Mouse (Mus musculus) thymus, postnatal 25 days (tissue): ENCODE data around the gene Nras.

ENCODE experiments used
- DNase-seq: peaks from one replicate; pipeline ENCODE4 v3.0.0; 2022

Nras gene

GRCm38 (mm10) chr3:103058207-103059157, at the start of gene Nras:
Gene Nras, plus strand, starts transcription at chr3:103058285.
- DNase-seq: peak; percentile 94

- no peak for DNase-seq
These were observed 40.7 kb upstream of the Nras start for GRCm38 (mm10) chr3:103017350-103017749.

GRCm38 (mm10) chr3:103019462-103019861, 38.6 kb upstream of the Nras start:
- DNase-seq: no peak

GRCm38 (mm10) chr3:103020249-103020942, 37.7 kb upstream of the Nras start, which contains the start of gene Csde1:
Gene Csde1, plus strand, starts transcription at chr3:103020426.
- DNase-seq: peak; percentile 97

- DNase-seq: peak; percentile 89
These were observed 37.0 kb upstream of the Nras start for GRCm38 (mm10) chr3:103020943-103021638.

- peak; percentile 31 for DNase-seq
These were observed 31.9 kb upstream of the Nras start for GRCm38 (mm10) chr3:103026174-103026573.

- DNase-seq: no peak
These were observed 17.8 kb upstream of the Nras start for GRCm38 (mm10) chr3:103040285-103040684.

GRCm38 (mm10) chr3:103040861-103041379, 17.2 kb upstream of the Nras start:
- DNase-seq: no peak

- no peak for DNase-seq
These were observed 2.0 kb upstream of the Nras start for GRCm38 (mm10) chr3:103056016-103056595.

GRCm38 (mm10) chr3:103057752-103058151, 333 bp upstream of the Nras start:
- no peak for DNase-seq

- DNase-seq: no peak
These were observed 8.8 kb downstream of the Nras start for GRCm38 (mm10) chr3:103066927-103067326.

GRCm38 (mm10) chr3:103068971-103069370, 10.9 kb downstream of the Nras start:
- no peak for DNase-seq

GRCm38 (mm10) chr3:103073771-103074170, 15.7 kb downstream of the Nras start, which contains the start of gene Ampd1:
Gene Ampd1, plus strand, starts transcription at chr3:103074014.
- no peak for DNase-seq

GRCm38 (mm10) chr3:103075871-103076270, 17.8 kb downstream of the Nras start:
- no peak for DNase-seq

GRCm38 (mm10) chr3:103076476-103076875, 18.4 kb downstream of the Nras start:
- no peak for DNase-seq

GRCm38 (mm10) chr3:103079301-103079700, 21.2 kb downstream of the Nras start:
- DNase-seq: no peak

GRCm38 (mm10) chr3:103081051-103081450, 23.0 kb downstream of the Nras start:
- no peak for DNase-seq

GRCm38 (mm10) chr3:103081861-103082453, 23.9 kb downstream of the Nras start:
- DNase-seq: no peak

GRCm38 (mm10) chr3:103082761-103083160, 24.7 kb downstream of the Nras start:
- DNase-seq: no peak

GRCm38 (mm10) chr3:103085986-103086385, 27.9 kb downstream of the Nras start:
- DNase-seq: no peak

- DNase-seq: peak; percentile 35
These were observed 33.7 kb downstream of the Nras start for GRCm38 (mm10) chr3:103091753-103092152.

- DNase-seq: no peak
These were observed 40.6 kb downstream of the Nras start for GRCm38 (mm10) chr3:103098662-103099061.
